Mouse (Mus musculus) erythroblast, adult 5-6 weeks (primary cell): ENCODE results near the gene Olfr804. TPM values are rescaled to one million over a fixed set of nuclear protein-coding genes. Genes with fewer than 3 reads are reported as not detected.

Experiments used
- ATAC-seq: replicated peaks from 2 replicates; pipeline ENCODE4 v1.8.0; 2016; ENCODE audit warnings: moderate number of reproducible peaks, mild to moderate bottlenecking, moderate TSS enrichment, inconsistent platforms; ENCODE audit not compliant: poor library complexity, low FRiP score, severe bottlenecking
- total RNA-seq, 2 experiments: library from RNA; stranded (forward) in 1 of 2; stranded (reverse) in 1 of 2; fragments of 150-400 nt in 1 of 2; fragments of 200-764, 138-1000 nt in 1 of 2; gene quantifications; 2 replicates each; pipeline versions ENCODE4 v1.2.3 to v1.2.4; 2015 to 2017; ENCODE audit warnings: low replicate concordance in 2 of 2

The Olfr804 gene
- total RNA-seq (2015; ENCODE audit: low replicate concordance) = not detected in 2 replicates
- 0.28 TPM in 1 of 2 replicates, not detected in the other for total RNA-seq (2017; ENCODE audit: low replicate concordance)

- no peak for ATAC-seq
These were observed at the start of gene Olfr804 for GRCm38 (mm10) chr10:129702910-129703309. Gene Olfr804 (plus strand): TSS chr10:129703210.

DNA sequence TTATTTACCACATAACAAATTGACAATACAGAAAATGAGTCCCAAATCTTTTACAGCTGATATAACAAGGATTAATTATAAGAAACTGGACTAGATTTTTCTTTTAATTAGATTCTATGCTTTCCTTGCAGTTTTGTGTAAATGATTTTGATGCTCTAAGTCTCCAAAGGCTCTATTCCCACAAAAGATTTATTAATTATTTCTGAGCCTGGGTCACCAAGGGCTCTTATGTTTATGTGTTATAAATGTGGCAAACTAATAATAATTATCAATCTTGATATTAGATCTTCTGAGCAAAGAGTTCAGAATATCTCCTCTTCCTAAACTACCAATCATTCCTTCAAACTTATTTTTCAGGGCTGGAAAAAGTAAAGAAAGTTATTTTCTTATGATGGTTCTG, 45.6 kb upstream of the Olfr804 start, which contains the start of gene Olfr800:
Olfr800 (plus strand) TSS at position 301 of the 400 bp plus-strand sequence.
- ATAC-seq = no peak

DNA sequence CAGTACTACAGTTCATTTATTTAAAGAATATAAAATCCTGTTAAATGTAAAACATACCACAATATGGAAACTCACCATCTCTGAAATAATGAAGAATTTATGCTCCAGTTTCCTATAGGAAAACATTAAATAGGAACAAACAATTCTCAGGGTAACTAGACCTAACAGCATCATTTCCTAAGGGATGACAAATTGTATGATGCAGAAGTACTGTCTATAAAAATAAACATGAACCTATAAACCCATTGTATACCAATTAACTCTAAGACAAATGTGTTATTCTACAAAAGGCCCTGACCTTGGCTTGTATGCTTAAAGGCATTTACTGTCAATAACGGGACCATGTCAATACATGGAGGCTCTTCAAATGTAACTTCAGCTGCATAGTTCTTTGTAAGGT, 29.2 kb upstream of the Olfr804 start, which contains the start of gene Olfr801:
Olfr801 (minus strand) TSS at position 101 of the 400 bp plus-strand sequence.
- no peak for ATAC-seq

DNA sequence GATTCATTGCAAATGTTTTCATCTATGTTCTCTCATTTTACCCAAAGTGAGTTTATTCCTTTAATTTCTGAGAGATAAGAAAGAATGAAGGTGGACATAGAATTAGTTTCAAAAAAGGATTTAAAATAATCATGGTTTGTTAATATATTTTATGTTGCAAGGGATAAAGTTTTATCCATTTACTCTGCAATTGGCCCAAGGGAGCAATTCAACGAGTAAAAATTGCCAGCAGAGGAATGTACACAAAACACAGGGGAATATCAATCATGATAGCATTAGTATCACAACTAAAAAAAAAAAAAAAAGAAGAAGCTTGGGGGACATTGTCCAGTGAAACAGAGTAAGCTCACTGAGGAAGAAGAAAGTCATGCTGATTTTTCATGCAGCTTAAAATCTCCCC, 14.9 kb upstream of the Olfr804 start, which contains the start of gene Olfr802:
Olfr802 (minus strand) TSS at position 101 of the 400 bp plus-strand sequence.
- ATAC-seq = no peak

DNA sequence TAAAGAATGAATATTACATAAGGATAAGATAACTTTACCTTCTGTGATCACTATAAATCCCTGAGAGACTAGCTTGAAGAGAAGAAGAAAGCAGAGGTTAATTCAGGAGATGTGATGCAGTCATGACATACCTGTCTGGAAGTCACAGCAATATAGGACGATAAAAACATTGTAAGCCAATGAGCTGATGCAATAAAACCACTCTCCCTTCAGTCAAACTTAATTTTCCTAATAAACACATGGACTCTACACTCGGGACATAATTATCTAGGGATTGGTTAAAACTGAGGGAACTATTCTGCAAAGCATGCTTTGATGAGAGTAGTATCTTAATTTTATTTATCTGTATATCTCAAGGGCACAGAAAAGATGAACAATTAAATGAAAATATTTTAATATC, 8.8 kb upstream of the Olfr804 start, which contains the start of gene Olfr803:
Olfr803 (minus strand) TSS at position 101 of the 400 bp plus-strand sequence.
- no peak for ATAC-seq

GRCm38 (mm10) chr10:129729275-129729674, 26.3 kb downstream of the Olfr804 start, which contains the start of gene Olfr805:
Gene Olfr805 (minus strand): TSS chr10:129729375.
- no peak for ATAC-seq

DNA sequence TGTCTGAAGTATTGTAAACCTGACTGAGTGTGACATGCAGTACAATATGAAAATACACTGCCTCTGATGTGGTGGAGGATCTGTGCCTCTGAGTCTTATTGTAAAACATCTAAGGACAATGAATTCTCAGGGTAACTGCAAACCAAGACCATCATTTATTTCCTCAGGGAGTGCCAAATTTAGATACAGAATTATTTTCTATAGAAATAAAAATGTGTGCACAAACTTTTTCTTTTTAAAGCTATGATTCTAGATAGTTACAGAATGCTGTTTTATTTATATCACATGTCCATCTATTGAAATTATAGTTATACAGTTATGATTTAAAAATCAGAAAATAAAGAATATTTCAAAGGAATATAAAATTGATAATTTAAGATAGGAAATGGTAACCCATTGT, 38.8 kb downstream of the Olfr804 start, which contains the start of gene Olfr806:
Olfr806 (minus strand) TSS at position 101 of the 400 bp plus-strand sequence.
- no peak for ATAC-seq

DNA sequence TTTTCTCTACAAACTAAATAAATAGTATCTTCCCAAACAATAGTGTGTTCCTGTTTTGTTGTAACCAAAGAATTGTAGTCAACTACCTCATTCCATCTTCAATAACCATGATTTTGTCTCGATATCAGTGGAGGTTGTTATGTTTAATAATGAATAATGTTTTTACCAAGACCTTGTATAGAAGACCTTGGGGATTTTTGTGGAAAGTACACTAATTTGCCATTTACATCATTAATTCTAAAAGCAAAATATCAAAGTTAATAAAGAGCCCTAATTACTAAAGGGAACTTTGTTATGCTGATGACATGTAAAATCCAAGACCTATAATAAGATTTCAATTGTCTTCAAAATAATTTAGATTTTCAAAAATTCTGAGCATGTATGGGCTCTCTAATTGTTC, 54.7 kb downstream of the Olfr804 start, which contains the start of gene Olfr807:
Olfr807 (minus strand) TSS at position 101 of the 400 bp plus-strand sequence.
- no peak for ATAC-seq

Other genes starting within 250 kb of the Olfr804 start
- 0.77 TPM in 1 of 2 replicates, not detected in the other for gene Olfr787, start 241.3 kb upstream of the Olfr804 start, total RNA-seq (2015; ENCODE audit: low replicate concordance)
- not detected in 2 replicates for gene Olfr787, start 241.3 kb upstream of the Olfr804 start, total RNA-seq (2017; ENCODE audit: low replicate concordance)
- not detected in 2 replicates for gene Olfr788, start 232.2 kb upstream of the Olfr804 start, total RNA-seq (2015; ENCODE audit: low replicate concordance)
- gene Olfr788, start 232.2 kb upstream of the Olfr804 start, total RNA-seq (2017; ENCODE audit: low replicate concordance) = not detected in 2 replicates
- not detected in 2 replicates for gene Olfr789, start 218.5 kb upstream of the Olfr804 start, total RNA-seq (2015; ENCODE audit: low replicate concordance)
- not detected in 2 replicates for gene Olfr789, start 218.5 kb upstream of the Olfr804 start, total RNA-seq (2017; ENCODE audit: low replicate concordance)
- not detected in 2 replicates for gene Olfr790, start 204.7 kb upstream of the Olfr804 start, total RNA-seq (2015; ENCODE audit: low replicate concordance)
- not detected in 2 replicates for gene Olfr790, start 204.7 kb upstream of the Olfr804 start, total RNA-seq (2017; ENCODE audit: low replicate concordance)
- gene Olfr791, start 181.4 kb upstream of the Olfr804 start, total RNA-seq (2015; ENCODE audit: low replicate concordance) = not detected in 2 replicates
- not detected in 2 replicates for gene Olfr791, start 181.4 kb upstream of the Olfr804 start, total RNA-seq (2017; ENCODE audit: low replicate concordance)
- not detected in 2 replicates for gene Olfr792, start 164.0 kb upstream of the Olfr804 start, total RNA-seq (2015; ENCODE audit: low replicate concordance)
- gene Olfr792, start 164.0 kb upstream of the Olfr804 start, total RNA-seq (2017; ENCODE audit: low replicate concordance) = not detected in 2 replicates
- gene Olfr794, start 135.6 kb upstream of the Olfr804 start, total RNA-seq (2015; ENCODE audit: low replicate concordance) = not detected in 2 replicates
- gene Olfr794, start 135.6 kb upstream of the Olfr804 start, total RNA-seq (2017; ENCODE audit: low replicate concordance) = not detected in 2 replicates
- gene Olfr796, start 90.6 kb upstream of the Olfr804 start, total RNA-seq (2015; ENCODE audit: low replicate concordance) = not detected in 2 replicates
- not detected in 2 replicates for gene Olfr796, start 90.6 kb upstream of the Olfr804 start, total RNA-seq (2017; ENCODE audit: low replicate concordance)
- not detected in 2 replicates for gene Olfr798, start 75.3 kb upstream of the Olfr804 start, total RNA-seq (2015; ENCODE audit: low replicate concordance)
- not detected in 2 replicates for gene Olfr798, start 75.3 kb upstream of the Olfr804 start, total RNA-seq (2017; ENCODE audit: low replicate concordance)
- gene Olfr799, start 65.7 kb upstream of the Olfr804 start, total RNA-seq (2015; ENCODE audit: low replicate concordance) = not detected in 2 replicates
- gene Olfr799, start 65.7 kb upstream of the Olfr804 start, total RNA-seq (2017; ENCODE audit: low replicate concordance) = not detected in 2 replicates
- not detected in 2 replicates for gene Olfr800, start 45.5 kb upstream of the Olfr804 start, total RNA-seq (2015; ENCODE audit: low replicate concordance)
- not detected in 2 replicates for gene Olfr800, start 45.5 kb upstream of the Olfr804 start, total RNA-seq (2017; ENCODE audit: low replicate concordance)
- not detected in 2 replicates for gene Olfr801, start 29.3 kb upstream of the Olfr804 start, total RNA-seq (2015; ENCODE audit: low replicate concordance)
- not detected in 2 replicates for gene Olfr801, start 29.3 kb upstream of the Olfr804 start, total RNA-seq (2017; ENCODE audit: low replicate concordance)
- gene Olfr802, start 15.0 kb upstream of the Olfr804 start, total RNA-seq (2015; ENCODE audit: low replicate concordance) = not detected in 2 replicates
- gene Olfr802, start 15.0 kb upstream of the Olfr804 start, total RNA-seq (2017; ENCODE audit: low replicate concordance) = 0.14 TPM in 1 of 2 replicates, not detected in the other
- gene Olfr803, start 8.9 kb upstream of the Olfr804 start, total RNA-seq (2015; ENCODE audit: low replicate concordance) = not detected in 2 replicates
- not detected in 2 replicates for gene Olfr803, start 8.9 kb upstream of the Olfr804 start, total RNA-seq (2017; ENCODE audit: low replicate concordance)
- gene Olfr805, start 26.2 kb downstream of the Olfr804 start, total RNA-seq (2015; ENCODE audit: low replicate concordance) = not detected in 2 replicates
- gene Olfr805, start 26.2 kb downstream of the Olfr804 start, total RNA-seq (2017; ENCODE audit: low replicate concordance) = not detected in 2 replicates
- not detected in 2 replicates for gene Olfr806, start 38.7 kb downstream of the Olfr804 start, total RNA-seq (2015; ENCODE audit: low replicate concordance)
- 0.56 TPM in 1 of 2 replicates, not detected in the other for gene Olfr806, start 38.7 kb downstream of the Olfr804 start, total RNA-seq (2017; ENCODE audit: low replicate concordance)
- gene Olfr807, start 54.6 kb downstream of the Olfr804 start, total RNA-seq (2015; ENCODE audit: low replicate concordance) = not detected in 2 replicates
- gene Olfr807, start 54.6 kb downstream of the Olfr804 start, total RNA-seq (2017; ENCODE audit: low replicate concordance) = not detected in 2 replicates
- not detected in 2 replicates for gene Olfr808, start 62.3 kb downstream of the Olfr804 start, total RNA-seq (2015; ENCODE audit: low replicate concordance)
- not detected in 2 replicates for gene Olfr808, start 62.3 kb downstream of the Olfr804 start, total RNA-seq (2017; ENCODE audit: low replicate concordance)
- gene Olfr809, start 71.4 kb downstream of the Olfr804 start, total RNA-seq (2015; ENCODE audit: low replicate concordance) = not detected in 2 replicates
- gene Olfr809, start 71.4 kb downstream of the Olfr804 start, total RNA-seq (2017; ENCODE audit: low replicate concordance) = 0.43 TPM in 1 of 2 replicates, not detected in the other
- gene Olfr810, start 91.7 kb downstream of the Olfr804 start, total RNA-seq (2015; ENCODE audit: low replicate concordance) = not detected in 2 replicates
- not detected in 2 replicates for gene Olfr810, start 91.7 kb downstream of the Olfr804 start, total RNA-seq (2017; ENCODE audit: low replicate concordance)
- not detected in 2 replicates for gene Olfr811, start 101.2 kb downstream of the Olfr804 start, total RNA-seq (2015; ENCODE audit: low replicate concordance)
- gene Olfr811, start 101.2 kb downstream of the Olfr804 start, total RNA-seq (2017; ENCODE audit: low replicate concordance) = not detected in 2 replicates
- gene Olfr812, start 142.9 kb downstream of the Olfr804 start, total RNA-seq (2015; ENCODE audit: low replicate concordance) = not detected in 2 replicates
- gene Olfr812, start 142.9 kb downstream of the Olfr804 start, total RNA-seq (2017; ENCODE audit: low replicate concordance) = not detected in 2 replicates
- gene Olfr813, start 152.2 kb downstream of the Olfr804 start, total RNA-seq (2015; ENCODE audit: low replicate concordance) = not detected in 2 replicates
- not detected in 2 replicates for gene Olfr813, start 152.2 kb downstream of the Olfr804 start, total RNA-seq (2017; ENCODE audit: low replicate concordance)
- not detected in 2 replicates for gene Olfr814, start 176.6 kb downstream of the Olfr804 start, total RNA-seq (2015; ENCODE audit: low replicate concordance)
- not detected in 2 replicates for gene Olfr814, start 176.6 kb downstream of the Olfr804 start, total RNA-seq (2017; ENCODE audit: low replicate concordance)
- gene Olfr815, start 202.7 kb downstream of the Olfr804 start, total RNA-seq (2015; ENCODE audit: low replicate concordance) = not detected in 2 replicates
- not detected in 2 replicates for gene Olfr815, start 202.7 kb downstream of the Olfr804 start, total RNA-seq (2017; ENCODE audit: low replicate concordance)
- not detected in 2 replicates for gene Olfr816, start 212.4 kb downstream of the Olfr804 start, total RNA-seq (2015; ENCODE audit: low replicate concordance)
- 0.26 TPM in 1 of 2 replicates, not detected in the other for gene Olfr816, start 212.4 kb downstream of the Olfr804 start, total RNA-seq (2017; ENCODE audit: low replicate concordance)
- not detected in 2 replicates for gene Olfr818, start 245.9 kb downstream of the Olfr804 start, total RNA-seq (2015; ENCODE audit: low replicate concordance)
- gene Olfr818, start 245.9 kb downstream of the Olfr804 start, total RNA-seq (2017; ENCODE audit: low replicate concordance) = 3.1 TPM in 1 of 2 replicates, not detected in the other